20 mouse cellular contexts compared by ENCODE assay signal in genomic region chr1:167004621-167005020, GRCm38 (mm10). TPM values are rescaled to one million over a fixed set of nuclear protein-coding genes. Genes with fewer than 3 reads are reported as not detected.
DNase-seq lines count a peak whose midpoint lies in the region; ATAC-seq lines count a peak whose summit lies in the region.
"Had no signal": no experiment of that assay in that cellular context is flagged by ENCODE, and none has a peak within 500 bp of the region (broad histone marks: within the 10 kb centered on the region; RNA-seq: fewer than 3 reads in every experiment).

No protein-coding gene starts in this region.

- no peak for DNase-seq in midbrain, embryonic 14.5 days
- DNase-seq in midbrain, embryonic 10.5 days (ENCODE audit: low spot score), result no peak
- DNase-seq in left cerebral cortex, adult 11 months (ENCODE audit: low spot score), result no peak
- DNase-seq in kidney, adult 11 months, result no peak
- DNase-seq: adrenal gland, postnatal 36 days; cerebellum, adult 11-12 months; cerebellum, postnatal 10 days; gastrocnemius, postnatal 25 days; heart, postnatal 36 days; kidney, adult 2 months; lung, postnatal 14 days; right cerebral cortex, postnatal 14 days; thymus, adult 2 months; thymus, postnatal 4 days had no signal

- no peak overlapping the region for H3K4me3 ChIP-seq in hindbrain, embryonic 13.5 days
- no peak overlapping the region for H3K4me3 ChIP-seq in hindbrain, embryonic 16.5 days (ENCODE audit: low read length)
- H3K4me3 ChIP-seq in midbrain, embryonic 14.5 days (replicated peaks; ENCODE audit: low read depth, low read length), result no peak overlapping the region
- H3K4me3 ChIP-seq in midbrain, embryonic 10.5 days, result no peak overlapping the region
- H3K4me3 ChIP-seq: heart, embryonic 15.5 days had no signal

- ATAC-seq in hindbrain, embryonic 13.5 days (ENCODE audit: low FRiP score), result no peak
- ATAC-seq in hindbrain, embryonic 16.5 days, result no peak
- ATAC-seq in midbrain, embryonic 14.5 days (ENCODE audit: low FRiP score, low TSS enrichment), result no peak
- peak; percentile 77 for ATAC-seq in megakaryocyte, adult 5-6 weeks (ENCODE audit: poor library complexity, severe bottlenecking)

- no peaks in the 10 kb centered on the region for H3K27me3 ChIP-seq in hindbrain, embryonic 13.5 days
- H3K27me3 ChIP-seq in hindbrain, embryonic 16.5 days (replicated peaks; ENCODE audit: control insufficient read depth, insufficient read depth, low read length), result no peaks in the 10 kb centered on the region
- no peaks in the 10 kb centered on the region for H3K27me3 ChIP-seq in midbrain, embryonic 14.5 days (ENCODE audit: control insufficient read depth, insufficient read depth, low read length)
- peaks cover 29% of the 10 kb centered on the region for H3K27me3 ChIP-seq in midbrain, embryonic 10.5 days (ENCODE audit: low read depth, poor library complexity, severe bottlenecking)

- H3K9ac ChIP-seq in hindbrain, embryonic 13.5 days, result 0 out of 2 replicates have a peak overlapping the region, but pooled peaks have one; percentile 24
- no peak overlapping the region for H3K9ac ChIP-seq in hindbrain, embryonic 16.5 days (ENCODE audit: low read depth, low read length)
- no peak overlapping the region for H3K9ac ChIP-seq in midbrain, embryonic 14.5 days (replicated peaks; ENCODE audit: low read length)
- H3K9ac ChIP-seq: heart, embryonic 15.5 days had no signal

- H3K36me3 ChIP-seq in hindbrain, embryonic 13.5 days, result 0 out of 2 replicates have a peak, but pooled peaks cover 3% of the 10 kb centered on the region
- H3K36me3 ChIP-seq in hindbrain, embryonic 16.5 days (ENCODE audit: control insufficient read depth, insufficient read depth, low read length), result no peaks in the 10 kb centered on the region
- H3K36me3 ChIP-seq in midbrain, embryonic 14.5 days (ENCODE audit: control insufficient read depth, insufficient read depth, low read length), result no peaks in the 10 kb centered on the region
- H3K36me3 ChIP-seq in midbrain, embryonic 10.5 days, result no peaks in the 10 kb centered on the region
- H3K36me3 ChIP-seq: heart, embryonic 15.5 days had no signal

- H3K4me2 ChIP-seq in hindbrain, embryonic 13.5 days, result peak overlapping the region; percentile 82; the same call in 1 of the 2 replicates
- H3K4me2 ChIP-seq in hindbrain, embryonic 16.5 days (ENCODE audit: low read length), result no peak overlapping the region
- H3K4me2 ChIP-seq in midbrain, embryonic 14.5 days (ENCODE audit: low read length), result peak overlapping the region; percentile 27; the same call in 1 of the 2 replicates
- H3K4me2 ChIP-seq: heart, embryonic 15.5 days had no signal

- no peaks in the 10 kb centered on the region for H3K9me3 ChIP-seq in hindbrain, embryonic 13.5 days
- H3K9me3 ChIP-seq in hindbrain, embryonic 16.5 days (ENCODE audit: control insufficient read depth, low read length), result no peaks in the 10 kb centered on the region
- no peaks in the 10 kb centered on the region for H3K9me3 ChIP-seq in midbrain, embryonic 14.5 days (ENCODE audit: control insufficient read depth, low read length)
- H3K9me3 ChIP-seq in midbrain, embryonic 10.5 days (replicated peaks), result no peaks in the 10 kb centered on the region
- H3K9me3 ChIP-seq: heart, embryonic 15.5 days had no signal

- WGBS in hindbrain, embryonic 13.5 days, result 64% methylated on average over 2 of the region's 2 CpGs
- 60% methylated on average over 2 of the region's 2 CpGs for WGBS in hindbrain, embryonic 16.5 days
- 64% methylated on average over 2 of the region's 2 CpGs for WGBS in midbrain, embryonic 14.5 days
- WGBS in midbrain, embryonic 10.5 days, result 67% methylated on average over 2 of the region's 2 CpGs

- H3K4me1 ChIP-seq in hindbrain, embryonic 13.5 days (replicated peaks), result peaks cover 59% of the 10 kb centered on the region
- H3K4me1 ChIP-seq in hindbrain, embryonic 16.5 days (ENCODE audit: control insufficient read depth, insufficient read depth, low read depth, low read length), result peaks cover 18% of the 10 kb centered on the region
- peaks cover 19% of the 10 kb centered on the region for H3K4me1 ChIP-seq in midbrain, embryonic 14.5 days (ENCODE audit: control insufficient read depth, insufficient read depth, low read length)
- H3K4me1 ChIP-seq in midbrain, embryonic 10.5 days, result peaks cover 42% of the 10 kb centered on the region

- no peak overlapping the region for H3K27ac ChIP-seq in hindbrain, embryonic 13.5 days
- no peak overlapping the region for H3K27ac ChIP-seq in hindbrain, embryonic 16.5 days (ENCODE audit: low read depth, low read length)
- no peak overlapping the region for H3K27ac ChIP-seq in midbrain, embryonic 14.5 days (replicated peaks; ENCODE audit: low read depth, low read length)
- H3K27ac ChIP-seq in midbrain, embryonic 10.5 days (replicated peaks), result no peak overlapping the region
- H3K27ac ChIP-seq: heart, embryonic 15.5 days; kidney, postnatal 0 days; stomach, postnatal 0 days had no signal

RNA-seq across cellular contexts. Expression of gene Fam78b, which starts 3.4 kb away (rescaled TPM):
- polyA plus RNA-seq in hindbrain, embryonic 13.5 days (2015; fragmentation: Nextera tagmentation; extraction: Ambion mirVana), result 8.3 and 9.0 TPM in 2 replicates
- 5.1 and 7.2 TPM in 2 replicates for polyA plus RNA-seq in hindbrain, embryonic 16.5 days (2015; fragmentation: Nextera tagmentation; extraction: Ambion mirVana)
- 12.8 and 16.7 TPM in 2 replicates for polyA plus RNA-seq in midbrain, embryonic 14.5 days (2014; fragmentation: Nextera tagmentation; extraction: Ambion mirVana)
- 1.7 and 2.4 TPM in 2 replicates for polyA plus RNA-seq in midbrain, embryonic 10.5 days (2016; fragmentation: Nextera tagmentation; extraction: Ambion mirVana)
- 4.0 and 4.6 TPM in 2 replicates for total RNA-seq in megakaryocyte, adult 5-6 weeks (2015)
- total RNA-seq in megakaryocyte, adult 5-6 weeks (2017), result 2.0 and 2.6 TPM in 2 replicates
